Comparison of ENCODE assay signal across 14 mouse cellular contexts in the genomic region with DNA sequence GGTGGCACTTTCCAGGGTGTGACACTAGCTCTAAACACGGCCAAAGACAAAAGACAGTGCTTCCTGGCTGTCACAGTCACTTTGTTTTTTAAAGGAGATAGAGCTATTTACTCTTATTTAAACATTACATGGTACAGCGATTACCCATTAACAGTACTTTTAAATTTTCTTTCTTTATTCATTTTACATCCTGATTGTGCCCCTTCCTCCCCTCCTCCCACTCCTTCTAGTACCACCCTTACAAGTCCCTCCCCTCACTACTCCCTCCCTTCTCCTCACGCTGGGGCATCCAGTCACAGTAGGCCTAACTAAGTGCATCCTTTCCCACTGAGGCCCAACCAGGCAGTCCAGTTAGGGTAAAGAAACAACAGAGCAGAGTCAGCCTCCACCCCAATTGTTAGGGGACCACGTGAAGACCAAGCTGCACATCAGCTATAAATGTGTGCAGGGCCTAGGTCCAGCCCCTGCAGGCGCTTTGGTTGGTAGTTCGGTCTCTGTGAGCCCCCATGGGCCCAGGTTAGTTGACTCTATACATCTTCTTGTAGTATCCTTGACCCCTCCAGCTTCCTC.
DNase-seq lines count a peak whose midpoint lies in the region; ATAC-seq and TF ChIP-seq lines count a peak whose summit lies in the region.
"Had no signal": no experiment of that assay in that cellular context is flagged by ENCODE, and none has a peak within 500 bp of the region (broad histone marks: within the 10 kb centered on the region; RNA-seq: fewer than 3 reads in every experiment).

No protein-coding gene starts in this region.

- no peak for ATAC-seq in forebrain, embryonic 11.5 days (replicated peaks; ENCODE audit: low FRiP score)
- ATAC-seq in forebrain, embryonic 15.5 days (replicated peaks): no peak
- ATAC-seq in hindbrain, embryonic 16.5 days: no peak
- ATAC-seq in liver, embryonic 11.5 days (replicated peaks; ENCODE audit: low FRiP score): no peak; the same call in 1 of the 2 replicates
- ATAC-seq: forebrain, postnatal 0 days had no signal

- no peaks in the 10 kb centered on the region for H3K27me3 ChIP-seq in forebrain, embryonic 11.5 days (ENCODE audit: control insufficient read depth, insufficient read depth, low read length)
- no peaks in the 10 kb centered on the region for H3K27me3 ChIP-seq in forebrain, embryonic 15.5 days
- 0 out of 2 replicates have a peak, but pooled peaks cover 5% of the 10 kb centered on the region for H3K27me3 ChIP-seq in hindbrain, embryonic 10.5 days (ENCODE audit: insufficient read depth, poor library complexity, severe bottlenecking)
- H3K27me3 ChIP-seq in hindbrain, embryonic 16.5 days (replicated peaks; ENCODE audit: control insufficient read depth, insufficient read depth, low read length): no peaks in the 10 kb centered on the region
- no peaks in the 10 kb centered on the region for H3K27me3 ChIP-seq in liver, embryonic 11.5 days (replicated peaks; ENCODE audit: control insufficient read depth, insufficient read depth, low read length)
- H3K27me3 ChIP-seq: limb, embryonic 15.5 days; neural tube, embryonic 13.5 days; stomach, embryonic 15.5 days had no signal

- no peaks in the 10 kb centered on the region for H3K9me3 ChIP-seq in forebrain, embryonic 11.5 days (ENCODE audit: control insufficient read depth, low read length)
- no peaks in the 10 kb centered on the region for H3K9me3 ChIP-seq in forebrain, embryonic 15.5 days
- H3K9me3 ChIP-seq in hindbrain, embryonic 10.5 days: 0 out of 2 replicates have a peak, but pooled peaks cover 3% of the 10 kb centered on the region
- no peaks in the 10 kb centered on the region for H3K9me3 ChIP-seq in hindbrain, embryonic 16.5 days (ENCODE audit: control insufficient read depth, low read length)
- H3K9me3 ChIP-seq in ES-E14 (ENCODE audit: control insufficient read depth, insufficient read depth, low read depth, low read length): no peaks in the 10 kb centered on the region
- H3K9me3 ChIP-seq in liver, embryonic 11.5 days (ENCODE audit: control insufficient read depth, low read length): no peaks in the 10 kb centered on the region
- H3K9me3 ChIP-seq: limb, embryonic 15.5 days; neural tube, embryonic 13.5 days; stomach, embryonic 15.5 days had no signal

- H3K9ac ChIP-seq in forebrain, embryonic 11.5 days (ENCODE audit: low read length): no peak overlapping the region
- H3K9ac ChIP-seq in forebrain, embryonic 15.5 days (replicated peaks): no peak overlapping the region
- H3K9ac ChIP-seq in hindbrain, embryonic 16.5 days (ENCODE audit: low read depth, low read length): no peak overlapping the region
- H3K9ac ChIP-seq in ES-E14 (ENCODE audit: insufficient read depth, low read depth, low read length, poor library complexity, severe bottlenecking): no peak overlapping the region
- no peak overlapping the region for H3K9ac ChIP-seq in liver, embryonic 11.5 days (ENCODE audit: low read depth, low read length)
- H3K9ac ChIP-seq: forebrain, postnatal 0 days; limb, embryonic 15.5 days; neural tube, embryonic 13.5 days; stomach, embryonic 15.5 days had no signal

- in situ Hi-C loops in ES-E14 (cut with MboI; ENCODE audit: low sequenced_read_pairs in 2 of 2, unreplicated experiment in 2 of 2): no loop called here

- no peak overlapping the region for H3K27ac ChIP-seq in forebrain, embryonic 11.5 days (ENCODE audit: low read depth, low read length)
- H3K27ac ChIP-seq in forebrain, embryonic 15.5 days (replicated peaks): no peak overlapping the region
- peak overlapping the region; percentile 71; the same call in 1 of the 2 replicates for H3K27ac ChIP-seq in hindbrain, embryonic 10.5 days
- no peak overlapping the region for H3K27ac ChIP-seq in hindbrain, embryonic 16.5 days (ENCODE audit: low read depth, low read length)
- H3K27ac ChIP-seq in ES-E14 (ENCODE audit: insufficient read depth, low read depth, low read length, poor library complexity, severe bottlenecking): no peak overlapping the region
- H3K27ac ChIP-seq in liver, embryonic 11.5 days (ENCODE audit: low read depth, low read length): peak overlapping the region; percentile 91
- H3K27ac ChIP-seq: limb, embryonic 15.5 days; neural tube, embryonic 13.5 days; stomach, embryonic 15.5 days had no signal

- no peak overlapping the region for H3K4me2 ChIP-seq in forebrain, embryonic 11.5 days (ENCODE audit: low read depth, low read length, severe bottlenecking)
- no peak overlapping the region for H3K4me2 ChIP-seq in forebrain, embryonic 15.5 days (replicated peaks)
- H3K4me2 ChIP-seq in hindbrain, embryonic 16.5 days (ENCODE audit: low read length): no peak overlapping the region
- H3K4me2 ChIP-seq in liver, embryonic 11.5 days: no peak overlapping the region; the same call in 1 of the 2 replicates
- H3K4me2 ChIP-seq: limb, embryonic 15.5 days; neural tube, embryonic 13.5 days; stomach, embryonic 15.5 days had no signal

- H3K4me1 ChIP-seq in forebrain, embryonic 11.5 days (replicated peaks; ENCODE audit: control insufficient read depth, insufficient read depth, low read length): peaks cover 16% of the 10 kb centered on the region
- peaks cover 9% of the 10 kb centered on the region for H3K4me1 ChIP-seq in forebrain, embryonic 15.5 days
- H3K4me1 ChIP-seq in hindbrain, embryonic 10.5 days (replicated peaks): peaks cover 45% of the 10 kb centered on the region
- H3K4me1 ChIP-seq in hindbrain, embryonic 16.5 days (ENCODE audit: control insufficient read depth, insufficient read depth, low read depth, low read length): peaks cover 18% of the 10 kb centered on the region
- peaks cover 2 to 11% of the 10 kb centered on the region in 2 experiments; a peak in 2 of 4 replicates for H3K4me1 ChIP-seq in ES-E14 (ENCODE audit: control insufficient read depth in 2 of 2, insufficient read depth in 2 of 2, low read length in 2 of 2, poor library complexity in 1 of 2)
- H3K4me1 ChIP-seq in liver, embryonic 11.5 days (replicated peaks; ENCODE audit: control insufficient read depth, insufficient read depth, low read length): peaks cover 33% of the 10 kb centered on the region

- H3K4me3 ChIP-seq in forebrain, embryonic 11.5 days (ENCODE audit: low read depth, low read length): no peak overlapping the region
- no peak overlapping the region for H3K4me3 ChIP-seq in forebrain, embryonic 15.5 days
- no peak overlapping the region for H3K4me3 ChIP-seq in hindbrain, embryonic 10.5 days
- no peak overlapping the region for H3K4me3 ChIP-seq in hindbrain, embryonic 16.5 days (ENCODE audit: low read length)
- H3K4me3 ChIP-seq in ES-E14 (ENCODE audit: insufficient read depth in 1 of 2, low read depth in 1 of 2, low read length in 2 of 2, poor library complexity in 1 of 2, severe bottlenecking in 1 of 2): no peak overlapping the region
- no peak overlapping the region for H3K4me3 ChIP-seq in liver, embryonic 11.5 days (ENCODE audit: low read depth, low read length)
- H3K4me3 ChIP-seq: limb, embryonic 15.5 days; neural tube, embryonic 13.5 days; stomach, embryonic 15.5 days had no signal

- WGBS in forebrain, embryonic 11.5 days: 82% methylated on average over 6 of the region's 6 CpGs
- 80% methylated on average over 6 of the region's 6 CpGs for WGBS in forebrain, embryonic 15.5 days
- 72% methylated on average over 6 of the region's 6 CpGs for WGBS in hindbrain, embryonic 10.5 days
- WGBS in hindbrain, embryonic 16.5 days: 79% methylated on average over 6 of the region's 6 CpGs
- WGBS in liver, embryonic 11.5 days: 70% methylated on average over 6 of the region's 6 CpGs

- peak; percentile 21 for DNase-seq in forebrain, embryonic 11.5 days (ENCODE audit: low spot score)
- no peak for DNase-seq in hindbrain, embryonic 10.5 days (ENCODE audit: low spot score)
- peak; percentile 41 for DNase-seq in ES-E14 (ENCODE audit: low read depth, low spot score)
- DNase-seq in liver, embryonic 11.5 days (ENCODE audit: low spot score): no peak
- no peak for DNase-seq in layer of hippocampus, adult 11-12 months (ENCODE audit: low spot score)
- DNase-seq in frontal cortex, postnatal 10 days (ENCODE audit: low spot score in 2 of 2): no peak
- DNase-seq: forebrain, postnatal 0 days; gastrocnemius, postnatal 25 days; kidney, adult 9 months had no signal

- no peaks in the 10 kb centered on the region for H3K36me3 ChIP-seq in forebrain, embryonic 11.5 days (ENCODE audit: control insufficient read depth, insufficient read depth, low read length)
- H3K36me3 ChIP-seq in forebrain, embryonic 15.5 days: no peaks in the 10 kb centered on the region
- H3K36me3 ChIP-seq in hindbrain, embryonic 10.5 days: no peaks in the 10 kb centered on the region
- H3K36me3 ChIP-seq in hindbrain, embryonic 16.5 days (ENCODE audit: control insufficient read depth, insufficient read depth, low read length): no peaks in the 10 kb centered on the region
- H3K36me3 ChIP-seq in ES-E14 (ENCODE audit: control insufficient read depth, insufficient read depth, low read length, poor library complexity, severe bottlenecking): no peaks in the 10 kb centered on the region
- no peaks in the 10 kb centered on the region for H3K36me3 ChIP-seq in liver, embryonic 11.5 days (ENCODE audit: control insufficient read depth, insufficient read depth, low read length)
- H3K36me3 ChIP-seq: limb, embryonic 15.5 days; neural tube, embryonic 13.5 days; stomach, embryonic 15.5 days had no signal

TF ChIP-seq in ES-E14, 5 proteins besides CTCF, POLR2A, EP300 and RAD21:
- TF ChIP-seq CHD2 (IDR thresholded peaks at IDR 0.05; ENCODE audit: low read depth, low read length) (no peak), MAFK (IDR thresholded peaks at IDR 0.05; ENCODE audit: insufficient read depth, low read depth, low read length) (no peak), HCFC1 (IDR thresholded peaks at IDR 0.05; ENCODE audit: borderline replicate concordance, insufficient read depth, low read length) (no peak), ZC3H11A (IDR thresholded peaks at IDR 0.05; ENCODE audit: borderline replicate concordance, low read depth, low read length) (no peak), ZNF384 (IDR thresholded peaks at IDR 0.05; ENCODE audit: low read depth, low read length) (no peak)

Comparison
In these comparisons a context has a peak if more than half of its experiments do, and no peak if none do; other contexts are left out.
1. H3K27ac ChIP-seq: peak in hindbrain, embryonic 10.5 days (single experiment) and liver, embryonic 11.5 days (single experiment); none in forebrain, embryonic 11.5 days (single experiment), forebrain, embryonic 15.5 days (single experiment), hindbrain, embryonic 16.5 days (single experiment) and ES-E14 (single experiment).
2. DNase-seq: peak in forebrain, embryonic 11.5 days (single experiment) and ES-E14 (single experiment); none in hindbrain, embryonic 10.5 days (single experiment), liver, embryonic 11.5 days (single experiment), layer of hippocampus, adult 11-12 months (single experiment) and frontal cortex, postnatal 10 days (0 of 2).